18 mouse cellular contexts compared by ENCODE assay signal in genomic region chr5:144678815-144679750, GRCm38 (mm10).
A peak's percentile ranks its signal among the peaks of the same experiment; 100 is the strongest.
DNase-seq lines count a peak whose midpoint lies in the region; TF ChIP-seq lines count a peak whose summit lies in the region.
"Had no signal": no experiment of that assay in that cellular context is flagged by ENCODE, and none has a peak within 500 bp of the region (broad histone marks: within the 10 kb centered on the region; RNA-seq: fewer than 3 reads in every experiment).

No protein-coding gene starts in this region.

- no peaks in the 10 kb centered on the region for H3K9me3 ChIP-seq in ES-E14 (ENCODE audit: control insufficient read depth, insufficient read depth, low read depth, low read length)
- H3K9me3 ChIP-seq: embryonic facial prominence, embryonic 10.5 days; embryonic facial prominence, embryonic 12.5 days had no signal

- in situ Hi-C loops in ES-E14 (cut with MboI; ENCODE audit: low sequenced_read_pairs in 2 of 2, unreplicated experiment in 2 of 2): no loop called here

- WGBS in kidney, adult 2 months: 87% methylated on average over 13 of the region's 13 CpGs

- TF ChIP-seq CTCF in kidney, adult 2 months (conservative IDR thresholded peaks at IDR 0.05; ENCODE audit: insufficient read depth, insufficient read length, low read depth, low read length): no peak

- peak overlapping the region; percentile 35 to 63 for H3K4me3 ChIP-seq in ES-E14 (ENCODE audit: insufficient read depth in 1 of 2, low read depth in 1 of 2, low read length in 2 of 2, poor library complexity in 1 of 2, severe bottlenecking in 1 of 2)
- no peak overlapping the region for H3K4me3 ChIP-seq in kidney, adult 2 months (ENCODE audit: insufficient read depth, low read depth, low read length)
- H3K4me3 ChIP-seq: embryonic facial prominence, embryonic 10.5 days; embryonic facial prominence, embryonic 12.5 days had no signal

- H3K9ac ChIP-seq in ES-E14 (ENCODE audit: insufficient read depth, low read depth, low read length, poor library complexity, severe bottlenecking): no peak overlapping the region; the same call in 1 of the 2 replicates
- H3K9ac ChIP-seq: embryonic facial prominence, embryonic 12.5 days had no signal

- no peaks in the 10 kb centered on the region for H3K27me3 ChIP-seq in kidney, adult 2 months (replicated peaks; ENCODE audit: control insufficient read depth, insufficient read depth, low read length)
- H3K27me3 ChIP-seq: CH12.LX; embryonic facial prominence, embryonic 12.5 days had no signal

- H3K4me1 ChIP-seq in ES-E14 (ENCODE audit: control insufficient read depth in 2 of 2, insufficient read depth in 2 of 2, low read length in 2 of 2, poor library complexity in 1 of 2): peaks cover 0 to 2% of the 10 kb centered on the region in 2 experiments; a peak in 1 of 4 replicates
- no peaks in the 10 kb centered on the region for H3K4me1 ChIP-seq in kidney, adult 2 months (ENCODE audit: control insufficient read depth, insufficient read depth, low read length)
- H3K4me1 ChIP-seq: embryonic facial prominence, embryonic 10.5 days; embryonic facial prominence, embryonic 12.5 days had no signal

- TF ChIP-seq POLR2A in kidney, adult 2 months (IDR thresholded peaks at IDR 0.05; ENCODE audit: low read depth, low read length): no peak

- peak; percentile 67 for DNase-seq in heart, adult 11 months
- DNase-seq in heart, postnatal 14 days: no peak
- no peak for DNase-seq in ES-E14 (ENCODE audit: low read depth, low spot score)
- peak; percentile 59 for DNase-seq in ZHBTc4 (ENCODE audit: low read depth, low spot score)
- no peak for DNase-seq in frontal cortex, postnatal 25 days (ENCODE audit: low spot score in 2 of 2)
- DNase-seq in kidney, adult 2 months: no peak
- DNase-seq: adrenal gland, adult 8-10 months; adrenal gland, postnatal 14 days; adrenal gland, postnatal 36 days; B cell, adult 2 months; cerebellum, adult 11-12 months; cerebellum, adult 2 months; cerebellum, adult 9-10 months; cerebellum, postnatal 10 days; cerebellum, postnatal 25 days had no signal

- intact Hi-C loops in heart, postnatal 14 days (cut with DNase I): no loop called here

- H3K36me3 ChIP-seq in ES-E14 (ENCODE audit: control insufficient read depth, insufficient read depth, low read length, poor library complexity, severe bottlenecking): no peaks in the 10 kb centered on the region
- no peaks in the 10 kb centered on the region for H3K36me3 ChIP-seq in kidney, adult 2 months (ENCODE audit: control insufficient read depth, insufficient read depth, low read length)
- H3K36me3 ChIP-seq: embryonic facial prominence, embryonic 10.5 days; embryonic facial prominence, embryonic 12.5 days had no signal

- peak overlapping the region; percentile 87 for H3K27ac ChIP-seq in ES-E14 (ENCODE audit: insufficient read depth, low read depth, low read length, poor library complexity, severe bottlenecking)
- no peak overlapping the region for H3K27ac ChIP-seq in kidney, adult 2 months (ENCODE audit: insufficient read depth, low read depth, low read length)
- H3K27ac ChIP-seq: embryonic facial prominence, embryonic 10.5 days; embryonic facial prominence, embryonic 12.5 days had no signal

TF ChIP-seq in ES-E14, 5 proteins besides CTCF, POLR2A, EP300 and RAD21:
- TF ChIP-seq ZNF384 (IDR thresholded peaks at IDR 0.05; ENCODE audit: low read depth, low read length): no peak
- TF ChIP-seq HCFC1 (IDR thresholded peaks at IDR 0.05; ENCODE audit: borderline replicate concordance, insufficient read depth, low read length): no peak
- peak; percentile 81 for TF ChIP-seq MAFK (IDR thresholded peaks at IDR 0.05; ENCODE audit: insufficient read depth, low read depth, low read length)
- no peak for TF ChIP-seq CHD2 (IDR thresholded peaks at IDR 0.05; ENCODE audit: low read depth, low read length)

Comparison
In these comparisons a context has a peak if more than half of its experiments do, and no peak if none do; other contexts are left out.
1. DNase-seq: peak in heart, adult 11 months (single experiment) and ZHBTc4 (single experiment); none in heart, postnatal 14 days (0 of 2), ES-E14 (single experiment), frontal cortex, postnatal 25 days (0 of 2) and kidney, adult 2 months (single experiment).